Mouse (Mus musculus) forebrain, embryonic 12.5 days (tissue): Measurements from ENCODE around the gene Pitpnc1. TPM values are rescaled to one million over a fixed set of nuclear protein-coding genes. Genes with fewer than 3 reads are reported as not detected.

Experiments
- ATAC-seq: fragments of 200-750 bp; cut with Nextera tagmentation; 2 replicates; pipeline ENCODE4 v1.8.0; 2017; ENCODE audit warnings: moderate TSS enrichment; ENCODE audit not compliant: low FRiP score
- H3K27ac ChIP-seq: fragments of 300-500 bp; sonication (generic); 2 replicates; pipeline ENCODE4 v1.5.1; 2016; ENCODE audit warnings: mild to moderate bottlenecking
- H3K27me3 ChIP-seq: fragments of 300-500 bp; sonication (generic); 2 replicates; pipeline ENCODE4 v1.6.1; 2016; ENCODE audit warnings: mild to moderate bottlenecking
- H3K36me3 ChIP-seq: fragments of 300-500 bp; sonication (generic); replicated peaks from 2 replicates; pipeline ENCODE4 v1.6.1; 2016; ENCODE audit warnings: mild to moderate bottlenecking
- H3K4me1 ChIP-seq: fragments of 300-500 bp; sonication (generic); 2 replicates; pipeline ENCODE4 v1.6.1; 2016
- H3K4me2 ChIP-seq: fragments of 300-500 bp; sonication (generic); 2 replicates; pipeline ENCODE4 v1.6.1; 2016; ENCODE audit warnings: mild to moderate bottlenecking, moderate library complexity
- H3K4me3 ChIP-seq: fragments of 300-500 bp; sonication (generic); replicated peaks from 2 replicates; pipeline ENCODE4 v1.5.1; 2016; ENCODE audit warnings: mild to moderate bottlenecking
- H3K9ac ChIP-seq: fragments of 300-500 bp; sonication (generic); 2 replicates; pipeline ENCODE4 v1.6.1; 2016; ENCODE audit warnings: mild to moderate bottlenecking
- H3K9me3 ChIP-seq: fragments of 300-500 bp; sonication (generic); 2 replicates; pipeline ENCODE4 v1.6.1; 2016
- WGBS: fragments of 180-500 bp; shearing (Covaris S2); methylation state at CpG from one replicate; pipeline ENCODE4 v1.1.7; 2016; 5-methylcytosine and 5-hydroxymethylcytosine counted together
- polyA plus RNA-seq: library from polyadenylated mRNA; unstranded; fragments of >200 nt; fragmentation: Nextera tagmentation; extraction: Ambion mirVana; gene quantifications from 2 replicates; pipeline ENCODE4 v1.2.1, GENCODE M21; 2016

The Pitpnc1 gene
- polyA plus RNA-seq, 1 experiment from 2014 or later: 34.7 TPM

DNA sequence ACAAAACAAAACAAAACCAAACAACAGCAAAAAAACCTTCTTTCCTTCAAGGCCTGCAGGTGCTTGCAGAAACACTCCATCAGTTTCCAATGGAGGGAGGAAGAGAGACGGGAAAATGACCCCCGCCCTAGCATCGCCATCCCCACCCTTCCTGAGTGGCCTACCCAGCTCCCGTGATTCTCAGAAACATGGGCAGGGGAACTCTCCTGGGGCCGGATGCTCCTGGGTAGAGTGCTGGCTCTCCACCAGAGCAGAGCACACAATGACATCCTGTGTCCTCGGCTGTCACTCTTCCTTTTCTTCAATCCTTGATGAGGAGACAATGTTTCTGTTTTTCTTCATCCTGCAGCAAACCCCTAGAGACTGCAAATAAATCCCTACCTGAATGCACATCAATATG is 6.4 kb downstream of the Pitpnc1 start:
- H3K36me3 ChIP-seq: peaks cover 8% of the 10 kb centered on the region; the same call in 1 of the 2 replicates
- H3K4me3 ChIP-seq: no peak overlapping the region
- no peak overlapping the region for H3K9ac ChIP-seq
- H3K4me1 ChIP-seq: peaks cover 21% of the 10 kb centered on the region
- 66% methylated on average over 6 of the region's 6 CpGs for WGBS
- no peak for ATAC-seq
- H3K27me3 ChIP-seq: no peaks in the 10 kb centered on the region
- H3K27ac ChIP-seq: no peak overlapping the region
- no peaks in the 10 kb centered on the region for H3K9me3 ChIP-seq
- no peak overlapping the region for H3K4me2 ChIP-seq

DNA sequence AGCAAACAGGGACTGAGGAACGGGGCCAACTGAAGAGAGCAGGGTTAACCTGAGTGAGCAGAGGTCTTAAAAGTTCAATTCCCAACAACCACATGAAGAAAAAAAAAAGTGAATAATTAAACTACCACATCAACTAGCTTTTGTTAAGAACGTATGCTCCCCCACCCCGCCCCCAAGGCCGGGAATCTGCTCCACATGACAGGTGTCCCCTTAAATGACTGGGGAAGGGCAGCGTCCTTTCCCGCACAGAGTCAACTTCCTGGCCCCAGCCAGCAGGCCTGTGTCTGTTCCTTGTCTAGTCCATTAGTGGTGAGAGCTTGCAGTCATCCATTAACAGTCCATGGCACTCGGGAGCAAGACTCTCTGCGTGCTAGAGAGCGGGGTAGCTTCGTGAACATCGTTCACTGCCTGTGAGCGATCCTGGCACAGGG is 7.2 kb downstream of the Pitpnc1 start:
- no peak for ATAC-seq
- no peak overlapping the region for H3K4me3 ChIP-seq
- H3K9me3 ChIP-seq: no peaks in the 10 kb centered on the region
- 92% methylated on average over 12 of the region's 12 CpGs for WGBS
- H3K27me3 ChIP-seq: no peaks in the 10 kb centered on the region
- H3K27ac ChIP-seq: no peak overlapping the region
- peaks cover 8% of the 10 kb centered on the region; the same call in 1 of the 2 replicates for H3K36me3 ChIP-seq
- no peak overlapping the region for H3K9ac ChIP-seq
- H3K4me1 ChIP-seq: peaks cover 20% of the 10 kb centered on the region
- H3K4me2 ChIP-seq: no peak overlapping the region

DNA sequence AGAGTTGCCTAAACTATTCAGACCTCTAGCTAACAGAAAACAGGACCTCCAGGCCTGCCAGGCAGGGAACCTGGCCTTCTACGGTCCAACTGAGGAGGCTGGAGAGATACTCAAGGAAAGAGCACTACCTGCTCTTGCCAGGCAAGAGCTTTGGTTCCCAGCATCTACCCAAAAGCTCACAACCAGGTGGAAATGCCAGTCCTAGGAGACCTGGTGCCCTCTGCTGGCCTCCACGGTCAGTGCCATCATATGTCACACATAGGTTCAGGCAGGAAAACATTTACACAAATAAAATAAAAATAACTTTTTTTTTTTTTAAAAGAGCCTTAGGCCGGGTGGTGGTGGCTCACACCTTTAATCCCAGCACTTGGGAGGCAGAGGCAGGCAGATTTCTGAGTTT is 8.0 kb downstream of the Pitpnc1 start:
- no peak for ATAC-seq
- Histone ChIP-seq H3K27ac (no peak overlapping the region), H3K27me3 (no peaks in the 10 kb centered on the region), H3K4me3 (no peak overlapping the region), H3K4me2 (no peak overlapping the region), H3K9ac (no peak overlapping the region), H3K9me3 (no peaks in the 10 kb centered on the region), H3K4me1 (peaks cover 16% of the 10 kb centered on the region), H3K36me3 (peaks cover 8% of the 10 kb centered on the region; the same call in 1 of the 2 replicates)
- 95% methylated on average over 3 of the region's 3 CpGs for WGBS

DNA sequence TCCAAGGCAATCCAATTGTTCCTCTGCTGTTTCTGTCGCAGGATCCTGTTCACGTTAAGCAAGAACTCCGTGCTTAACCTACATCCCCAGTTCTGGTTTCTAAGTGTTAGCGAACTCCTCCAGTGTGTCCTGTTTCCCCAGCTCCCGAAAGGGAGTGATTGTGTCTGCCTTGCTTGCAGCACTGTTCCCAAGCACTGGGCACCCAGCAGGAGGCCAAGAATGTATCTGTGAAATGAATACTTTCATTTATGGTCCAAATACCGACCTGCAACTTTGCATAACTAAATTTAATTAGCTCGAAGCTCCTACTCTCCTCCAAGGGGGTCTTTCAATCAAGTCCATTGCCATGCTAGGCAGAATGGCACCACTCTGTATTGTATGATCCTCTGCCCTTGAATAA is 10.7 kb downstream of the Pitpnc1 start:
- Histone ChIP-seq H3K4me1 (peaks cover 7% of the 10 kb centered on the region), H3K27ac (no peak overlapping the region), H3K4me3 (no peak overlapping the region), H3K36me3 (peaks cover 8% of the 10 kb centered on the region; the same call in 1 of the 2 replicates), H3K4me2 (no peak overlapping the region), H3K9ac (no peak overlapping the region), H3K27me3 (no peaks in the 10 kb centered on the region), H3K9me3 (no peaks in the 10 kb centered on the region)
- WGBS: 48% methylated on average over 7 of the region's 7 CpGs
- ATAC-seq: no peak

DNA sequence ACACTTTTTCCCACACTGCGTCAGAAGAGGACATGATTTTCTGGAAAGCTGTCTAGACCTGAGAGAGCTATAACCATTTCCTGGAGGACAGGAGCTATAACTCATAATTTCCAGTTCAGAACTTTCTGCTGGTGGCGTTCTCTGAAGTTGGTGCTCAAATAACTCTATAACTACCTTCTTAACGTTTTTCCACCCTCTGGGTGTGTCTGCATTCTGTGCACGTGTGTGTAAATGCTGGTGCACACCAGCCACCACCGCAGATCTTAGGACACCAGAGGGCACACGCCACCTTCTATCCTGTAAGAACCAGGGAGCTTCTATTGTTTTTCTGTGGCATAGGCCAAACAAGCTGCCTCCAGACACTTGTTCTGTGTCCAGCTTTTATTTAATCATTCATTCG is 11.5 kb downstream of the Pitpnc1 start:
- H3K9me3 ChIP-seq: no peaks in the 10 kb centered on the region
- no peak overlapping the region for H3K27ac ChIP-seq
- no peak overlapping the region for H3K9ac ChIP-seq
- no peak for ATAC-seq
- H3K27me3 ChIP-seq: no peaks in the 10 kb centered on the region
- no peak overlapping the region for H3K4me2 ChIP-seq
- peaks cover 11% of the 10 kb centered on the region; the same call in 1 of the 2 replicates for H3K36me3 ChIP-seq
- H3K4me3 ChIP-seq: no peak overlapping the region
- peaks cover 4% of the 10 kb centered on the region; the same call in 1 of the 2 replicates for H3K4me1 ChIP-seq
- 89% methylated on average over 7 of the region's 7 CpGs for WGBS

DNA sequence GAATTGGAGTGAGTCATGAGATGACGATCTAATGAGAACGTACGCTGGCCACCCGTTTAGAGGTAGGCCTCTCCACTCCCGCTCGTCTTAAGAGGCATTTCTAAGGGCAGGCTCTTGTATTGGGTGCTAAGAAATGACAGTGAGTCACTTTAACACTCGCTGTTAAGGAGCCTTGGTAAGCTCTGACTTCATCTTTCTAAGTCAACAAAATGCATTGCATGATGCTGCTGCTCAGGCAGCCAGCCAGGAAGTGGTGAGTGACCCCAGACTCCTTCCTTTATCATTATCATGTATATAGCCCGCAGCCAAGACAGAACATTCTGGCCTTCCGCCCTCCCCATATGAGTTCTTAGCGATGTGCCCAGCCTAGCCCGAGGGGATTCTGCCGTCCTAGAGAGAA is 12.2 kb downstream of the Pitpnc1 start:
- 85% methylated on average over 12 of the region's 12 CpGs for WGBS
- Histone ChIP-seq H3K4me3 (no peak overlapping the region), H3K27ac (no peak overlapping the region), H3K9me3 (peaks cover 5% of the 10 kb centered on the region; the same call in 1 of the 2 replicates), H3K9ac (no peak overlapping the region), H3K4me2 (no peak overlapping the region), H3K36me3 (peaks cover 15% of the 10 kb centered on the region; the same call in 1 of the 2 replicates), H3K27me3 (no peaks in the 10 kb centered on the region), H3K4me1 (peaks cover 4% of the 10 kb centered on the region; the same call in 1 of the 2 replicates)
- no peak for ATAC-seq

DNA sequence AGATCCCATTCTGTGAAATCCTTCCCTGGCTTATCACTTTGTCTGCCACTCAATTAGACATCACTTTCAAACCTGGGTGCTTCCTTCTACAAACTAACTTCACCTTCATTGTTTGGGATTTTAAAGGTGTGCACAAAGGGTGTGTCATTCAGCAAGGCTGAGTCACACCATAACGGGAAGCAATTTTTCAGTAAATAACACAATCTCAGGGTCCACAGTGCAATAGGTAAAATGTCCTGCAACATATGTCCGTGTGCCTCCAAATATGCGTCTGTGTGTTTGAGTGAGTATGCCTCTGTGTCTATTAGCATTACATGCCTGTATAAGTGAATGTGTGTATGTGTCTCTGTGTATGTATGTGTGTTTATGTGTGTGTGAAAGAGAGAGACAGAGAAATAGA is 13.2 kb downstream of the Pitpnc1 start:
- Histone ChIP-seq H3K4me2 (no peak overlapping the region), H3K27ac (no peak overlapping the region), H3K36me3 (peaks cover 12% of the 10 kb centered on the region; the same call in 1 of the 2 replicates), H3K4me3 (no peak overlapping the region), H3K27me3 (no peaks in the 10 kb centered on the region), H3K9me3 (peaks cover 6% of the 10 kb centered on the region; the same call in 1 of the 2 replicates), H3K9ac (no peak overlapping the region), H3K4me1 (peaks cover 4% of the 10 kb centered on the region; the same call in 1 of the 2 replicates)
- ATAC-seq: no peak
- 89% methylated on average over 3 of the region's 3 CpGs for WGBS

DNA sequence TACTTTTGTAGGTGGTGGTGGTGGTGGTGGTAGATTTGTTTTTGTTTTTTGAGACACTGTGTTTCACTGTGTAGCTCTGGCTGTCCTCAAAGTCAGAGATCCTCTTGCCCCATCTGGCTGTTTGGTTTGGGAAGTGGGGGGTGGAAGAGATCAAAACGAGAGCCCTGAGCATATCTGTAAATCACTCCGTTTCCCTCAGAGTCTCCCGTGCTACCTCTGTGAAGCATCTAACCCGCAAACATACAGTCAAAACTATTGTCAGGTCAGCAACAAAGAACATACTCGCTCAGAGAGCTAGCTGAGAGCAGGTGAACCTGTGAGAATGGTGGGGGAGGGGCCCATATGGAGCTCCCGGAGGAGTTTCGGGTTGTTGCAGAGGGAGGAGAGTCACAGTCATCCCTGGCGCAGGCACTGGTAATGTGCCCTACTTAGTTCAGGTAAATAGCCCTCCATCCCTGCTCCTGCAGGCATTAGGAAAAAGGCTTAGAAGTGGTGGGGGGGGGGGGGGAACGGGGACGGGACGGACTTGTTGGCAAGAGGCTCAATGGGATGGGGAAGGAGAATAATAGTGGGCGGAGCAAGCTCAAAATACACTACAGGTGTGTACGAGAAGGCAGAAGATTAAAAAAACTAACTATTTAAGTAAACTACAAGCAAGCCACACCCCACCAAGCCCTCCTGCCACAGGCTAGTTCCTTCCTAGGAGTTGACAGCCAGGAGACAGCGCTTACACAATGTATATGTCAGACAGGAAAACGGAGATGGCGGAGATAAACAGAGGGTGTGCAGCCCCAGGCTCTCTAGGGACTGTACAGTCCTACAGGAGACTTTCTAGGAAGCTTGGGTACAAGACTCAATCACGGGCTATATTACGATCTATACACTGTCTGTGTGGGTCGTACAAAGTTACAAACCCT is 15.7 kb downstream of the Pitpnc1 start:
- no peak for ATAC-seq
- 57% methylated on average over 19 of the region's 19 CpGs for WGBS

DNA sequence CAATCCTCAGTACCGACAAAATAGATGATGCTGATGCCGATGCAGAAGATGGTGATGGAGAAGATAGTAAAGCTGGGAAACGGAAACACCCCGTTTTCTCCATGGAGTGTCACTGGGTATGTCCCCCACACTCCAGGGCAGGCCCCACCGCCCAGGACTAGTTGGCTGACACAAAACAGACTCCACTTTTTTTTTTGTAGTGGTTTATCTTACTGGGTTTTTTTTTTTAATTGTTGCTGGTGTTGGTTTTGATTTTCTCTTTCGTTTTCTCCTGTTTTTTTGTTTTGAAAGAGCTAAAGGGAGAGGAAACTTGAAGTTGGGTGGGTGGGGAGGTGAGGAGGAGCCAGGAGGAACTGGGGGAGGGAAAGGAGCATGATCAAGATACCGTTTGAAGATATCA is 18.4 kb downstream of the Pitpnc1 start:
- Histone ChIP-seq H3K27me3 (no peaks in the 10 kb centered on the region), H3K4me2 (no peak overlapping the region), H3K4me3 (no peak overlapping the region), H3K36me3 (peaks cover 16% of the 10 kb centered on the region; the same call in 1 of the 2 replicates), H3K27ac (no peak overlapping the region), H3K9ac (no peak overlapping the region), H3K4me1 (no peaks in the 10 kb centered on the region), H3K9me3 (peaks cover 6% of the 10 kb centered on the region; the same call in 1 of the 2 replicates)
- no peak for ATAC-seq
- 93% methylated on average over 7 of the region's 7 CpGs for WGBS

More for the DNA sequence above, 15.7 kb downstream of the Pitpnc1 start:
- Histone ChIP-seq H3K27me3 (no peaks in the 10 kb centered on the region), H3K4me2 (no peak overlapping the region), H3K27ac (no peak overlapping the region), H3K36me3 (peaks cover 16% of the 10 kb centered on the region; the same call in 1 of the 2 replicates), H3K9ac (no peak overlapping the region), H3K4me3 (no peak overlapping the region), H3K9me3 (peaks cover 6% of the 10 kb centered on the region; the same call in 1 of the 2 replicates), H3K4me1 (peaks cover 4% of the 10 kb centered on the region; the same call in 1 of the 2 replicates)

DNA sequence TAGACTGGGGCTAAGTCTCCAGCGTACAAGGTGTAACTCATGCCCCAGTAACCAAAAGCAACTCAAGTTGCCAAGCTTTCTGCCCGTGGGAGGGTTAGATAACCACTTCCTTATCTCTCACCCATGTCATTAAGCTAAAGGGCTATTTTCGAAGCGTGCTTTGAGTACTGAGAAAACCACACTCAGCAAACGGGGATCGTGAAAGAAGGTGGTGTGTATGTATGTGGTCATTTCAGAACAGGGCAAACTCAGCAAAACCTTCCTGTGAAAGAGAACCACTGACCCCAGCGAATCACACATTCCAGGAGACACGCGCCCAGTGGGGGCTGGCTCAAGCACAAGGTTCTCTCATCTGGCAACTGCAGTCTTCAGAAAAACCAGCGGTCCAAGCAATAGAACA is 19.4 kb downstream of the Pitpnc1 start:
- 94% methylated on average over 10 of the region's 10 CpGs for WGBS
- ATAC-seq: no peak
- no peaks in the 10 kb centered on the region for H3K27me3 ChIP-seq
- H3K4me2 ChIP-seq: no peak overlapping the region
- H3K27ac ChIP-seq: no peak overlapping the region
- 0 out of 2 replicates have a peak, but pooled peaks cover 3% of the 10 kb centered on the region for H3K4me1 ChIP-seq
- peaks cover 16% of the 10 kb centered on the region; the same call in 1 of the 2 replicates for H3K36me3 ChIP-seq
- H3K9ac ChIP-seq: no peak overlapping the region
- peaks cover 6% of the 10 kb centered on the region; the same call in 1 of the 2 replicates for H3K9me3 ChIP-seq
- H3K4me3 ChIP-seq: no peak overlapping the region

DNA sequence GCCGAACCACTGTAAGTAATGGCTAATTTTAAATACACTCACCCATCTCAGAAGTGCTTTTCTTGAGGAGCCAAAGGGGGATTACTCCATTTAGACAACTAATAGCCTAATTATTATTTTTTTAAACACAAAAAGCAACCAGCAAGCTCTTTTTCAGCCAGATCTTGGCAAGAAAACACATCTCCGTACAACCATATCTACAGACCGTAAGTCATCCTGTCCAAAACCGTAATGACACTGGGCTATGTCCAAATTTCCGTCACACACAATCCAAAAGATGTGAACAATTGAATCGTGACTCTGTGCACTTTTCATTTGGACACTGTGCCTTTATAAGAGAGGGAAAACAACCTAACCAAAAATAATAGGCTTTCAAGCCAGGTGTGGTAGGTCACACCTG is 20.4 kb downstream of the Pitpnc1 start:
- no peaks in the 10 kb centered on the region for H3K27me3 ChIP-seq
- no peak for ATAC-seq
- H3K4me3 ChIP-seq: no peak overlapping the region
- no peak overlapping the region for H3K27ac ChIP-seq
- peaks cover 6% of the 10 kb centered on the region; the same call in 1 of the 2 replicates for H3K9me3 ChIP-seq
- H3K4me2 ChIP-seq: no peak overlapping the region
- H3K4me1 ChIP-seq: 0 out of 2 replicates have a peak, but pooled peaks cover 3% of the 10 kb centered on the region
- peaks cover 16% of the 10 kb centered on the region; the same call in 1 of the 2 replicates for H3K36me3 ChIP-seq
- WGBS: 86% methylated on average over 6 of the region's 6 CpGs
- H3K9ac ChIP-seq: no peak overlapping the region

DNA sequence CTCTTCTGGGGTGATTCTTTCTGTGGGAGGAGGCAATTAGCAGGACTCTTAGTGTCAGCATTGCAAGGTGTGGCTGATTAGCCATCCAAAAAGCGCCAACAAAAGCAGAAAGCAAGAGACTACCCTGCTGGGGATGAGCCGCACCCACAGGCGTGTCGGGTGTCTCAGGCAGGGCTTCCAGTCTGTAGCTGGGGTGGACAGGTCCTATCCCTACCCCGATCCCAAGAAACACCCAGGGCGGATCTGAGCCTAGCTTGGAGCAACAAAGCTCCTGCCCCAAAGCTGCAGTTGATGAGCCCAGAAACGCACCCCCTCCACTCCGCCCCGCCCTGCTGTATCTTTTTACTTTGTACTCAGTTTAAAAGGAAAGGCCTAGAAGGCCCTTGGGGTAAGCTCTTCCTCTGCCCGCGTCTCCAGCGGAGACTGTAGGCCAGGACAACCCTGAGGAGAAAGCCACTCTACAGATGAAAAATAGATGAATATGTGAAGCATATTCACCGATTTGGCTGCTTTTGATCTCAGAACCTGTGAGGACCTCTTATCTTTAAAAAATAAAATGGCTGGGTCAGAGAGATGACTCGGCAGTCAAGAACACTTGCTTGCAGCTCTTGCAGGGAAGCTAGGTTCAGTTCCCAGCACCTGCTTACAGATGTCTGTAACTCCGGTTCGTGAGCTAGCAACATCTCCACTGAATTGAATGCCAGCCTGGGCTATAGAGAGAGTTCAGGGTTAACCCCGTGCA is 21.2 kb downstream of the Pitpnc1 start:
- H3K9me3 ChIP-seq: peaks cover 6% of the 10 kb centered on the region; the same call in 1 of the 2 replicates
- H3K4me3 ChIP-seq: no peak overlapping the region
- no peak overlapping the region for H3K27ac ChIP-seq
- ATAC-seq: no peak
- H3K9ac ChIP-seq: no peak overlapping the region
- H3K4me1 ChIP-seq: 0 out of 2 replicates have a peak, but pooled peaks cover 3% of the 10 kb centered on the region
- no peaks in the 10 kb centered on the region for H3K27me3 ChIP-seq
- peaks cover 16% of the 10 kb centered on the region; the same call in 1 of the 2 replicates for H3K36me3 ChIP-seq
- WGBS: 71% methylated on average over 17 of the region's 17 CpGs
- H3K4me2 ChIP-seq: no peak overlapping the region
